Mouse (Mus musculus) frontal cortex, adult 2 months (tissue): ENCODE data around the gene Inpp4b. TPM values are rescaled to one million over a fixed set of nuclear protein-coding genes. Genes with fewer than 3 reads are reported as not detected.

ENCODE experiments used
- DNase-seq, 2 experiments: peaks; one replicate each; pipeline ENCODE4 v3.0.0; 2022; ENCODE audit warnings: low spot score in 1 of 2; ENCODE audit errors: extremely low spot score in 1 of 2
- polyA plus RNA-seq: library from polyadenylated mRNA; depleted of rRNA; stranded (reverse); fragments of >200 nt; gene quantifications from 2 replicates; pipeline ENCODE4 v1.2.3, GENCODE M21; 2012

Gene Inpp4b
- polyA plus RNA-seq, 1 experiment: 6.9 TPM

DNA sequence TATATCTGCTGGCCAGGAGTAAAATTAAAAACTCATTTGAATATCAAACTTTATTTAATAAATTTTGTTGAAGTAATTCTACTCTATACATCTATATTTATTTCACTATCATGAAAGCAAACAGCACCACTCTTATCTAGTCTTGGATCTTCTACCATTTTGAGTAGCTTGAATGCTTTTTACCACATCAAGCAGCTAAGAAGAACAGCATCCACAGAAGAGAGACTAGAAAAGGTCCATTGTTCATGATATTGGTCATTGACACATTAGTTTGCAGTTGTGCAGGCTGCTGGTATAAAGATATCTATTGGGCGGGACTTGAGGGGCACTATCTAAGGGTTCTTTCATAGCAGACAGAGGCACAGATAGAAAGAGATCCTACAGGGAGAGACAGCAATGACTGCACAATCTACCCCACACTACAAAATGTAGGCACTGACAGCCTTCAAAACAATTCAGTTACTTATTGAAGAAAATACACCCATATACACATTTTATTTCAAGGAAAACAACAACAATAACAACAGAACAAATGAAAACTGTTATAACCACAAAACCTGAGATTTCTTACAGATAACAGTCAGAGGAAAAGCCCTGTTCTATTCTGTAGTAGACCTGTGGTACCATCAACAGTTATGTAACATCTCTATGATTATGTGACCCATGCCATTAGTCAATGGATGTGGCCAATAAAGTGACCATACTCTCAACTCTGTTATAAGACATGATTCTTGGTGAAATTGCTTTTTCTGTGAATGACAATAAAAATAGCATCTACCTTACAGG is 230.2 kb downstream of the Inpp4b start:
- DNase-seq: no peak

- no peak for DNase-seq
Measured at GRCm38 (mm10) chr8:81575268-81575917, 233.0 kb downstream of the Inpp4b start.

DNA sequence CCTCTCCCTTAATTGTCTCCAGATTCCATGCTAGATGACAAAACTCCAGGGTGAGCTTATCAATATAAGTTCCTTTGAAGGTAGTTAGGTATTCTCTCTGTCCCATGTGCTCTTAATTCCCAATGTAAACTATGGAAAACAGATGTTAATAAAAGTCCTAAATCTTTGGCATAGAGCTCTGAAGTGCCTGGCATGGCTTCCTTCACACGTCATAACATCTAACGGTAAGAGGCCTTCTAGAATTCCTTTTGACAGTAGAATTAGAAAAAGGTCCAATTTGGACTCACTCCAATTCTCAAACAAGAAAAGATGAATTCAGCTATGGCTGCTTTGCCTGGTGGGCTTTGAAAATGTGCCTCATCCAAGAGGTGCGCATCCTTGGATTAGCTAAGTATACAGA is 236.6 kb downstream of the Inpp4b start:
- DNase-seq: no peak

GRCm38 (mm10) chr8:81581817-81582437 is 239.6 kb downstream of the Inpp4b start:
- DNase-seq: no peak

GRCm38 (mm10) chr8:81582906-81583305 is 240.6 kb downstream of the Inpp4b start:
- DNase-seq: no peak

DNA sequence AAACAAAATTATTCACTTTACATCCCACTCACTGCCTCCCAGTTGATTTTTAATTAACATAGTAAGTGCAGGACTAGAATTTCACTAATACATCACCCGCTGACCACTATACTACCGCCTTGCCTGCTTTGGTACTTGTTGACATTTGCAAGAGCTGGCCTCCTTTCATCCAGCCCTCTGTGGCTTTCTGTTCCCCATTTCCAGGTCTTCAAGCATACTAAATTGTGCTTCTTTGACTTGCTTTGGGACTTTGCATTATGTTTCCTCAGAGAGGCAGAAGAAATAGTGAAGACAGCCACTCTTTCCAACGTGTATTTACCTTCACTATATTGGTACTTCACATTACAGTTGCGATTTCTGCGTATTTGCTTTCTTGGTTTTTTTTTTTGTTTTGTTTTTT is 244.4 kb downstream of the Inpp4b start:
- DNase-seq: no peak

GRCm38 (mm10) chr8:81594134-81594714 is 251.9 kb downstream of the Inpp4b start:
- no peak for DNase-seq

GRCm38 (mm10) chr8:81599209-81599608 is 256.9 kb downstream of the Inpp4b start:
- no peak for DNase-seq

DNA sequence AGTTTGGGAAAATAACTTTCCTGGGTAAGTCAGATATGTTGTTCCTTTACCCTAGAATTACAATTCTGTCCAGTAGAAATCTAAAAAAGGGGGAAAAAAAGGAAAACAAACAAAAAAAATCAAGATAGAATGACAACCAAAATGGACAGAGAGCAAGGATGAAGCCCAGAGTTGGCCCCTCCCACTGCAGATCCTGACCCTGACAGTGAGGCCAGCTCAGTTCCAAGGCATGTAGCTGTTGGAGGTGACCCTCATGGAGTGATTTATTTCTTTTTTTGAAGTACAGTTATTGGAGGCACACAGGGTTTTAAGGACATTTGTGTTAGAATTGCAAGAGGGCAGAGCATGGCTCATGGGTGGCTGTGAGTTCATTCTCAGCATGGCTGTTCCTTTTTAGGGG is 258.8 kb downstream of the Inpp4b start:
- no peak for DNase-seq

DNA sequence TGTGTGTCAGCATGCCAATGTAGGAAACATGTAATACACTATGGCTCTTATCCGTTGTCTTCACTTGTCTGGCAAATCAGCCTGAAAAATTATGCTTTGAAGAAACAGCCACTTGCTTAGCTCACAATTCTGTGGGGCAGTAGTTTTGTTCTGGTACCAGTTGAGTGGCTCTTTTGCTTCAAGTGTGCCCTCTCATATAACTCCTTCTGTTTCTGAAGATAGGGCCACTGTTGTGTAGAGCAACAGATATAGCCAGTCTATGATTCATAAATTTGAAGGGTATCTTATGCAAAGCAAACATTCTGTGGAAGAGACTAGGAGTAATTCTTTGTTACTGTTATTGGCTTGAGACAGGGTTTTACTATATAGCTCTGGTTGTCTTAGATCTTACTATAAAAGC is 265.7 kb downstream of the Inpp4b start:
- no peak for DNase-seq

DNA sequence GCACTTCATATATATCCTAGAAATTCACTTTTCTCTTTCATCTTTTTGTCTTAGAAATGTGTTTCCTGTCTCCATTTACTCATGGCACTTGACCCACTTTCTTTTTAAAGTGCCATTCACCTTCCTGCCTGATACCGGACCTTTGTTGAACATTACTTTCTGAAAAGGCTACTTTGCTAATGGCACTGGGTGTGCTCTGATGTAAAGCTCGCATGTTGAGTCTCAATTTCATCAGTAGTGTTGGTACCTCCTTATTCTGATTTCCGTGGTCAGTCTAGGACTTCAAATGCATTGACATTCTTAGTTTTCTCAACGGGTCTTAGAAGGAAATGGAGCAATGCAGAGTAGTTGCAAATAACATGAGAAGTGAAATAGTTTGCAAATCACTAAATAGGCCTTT is 266.7 kb downstream of the Inpp4b start:
- no peak for DNase-seq

DNA sequence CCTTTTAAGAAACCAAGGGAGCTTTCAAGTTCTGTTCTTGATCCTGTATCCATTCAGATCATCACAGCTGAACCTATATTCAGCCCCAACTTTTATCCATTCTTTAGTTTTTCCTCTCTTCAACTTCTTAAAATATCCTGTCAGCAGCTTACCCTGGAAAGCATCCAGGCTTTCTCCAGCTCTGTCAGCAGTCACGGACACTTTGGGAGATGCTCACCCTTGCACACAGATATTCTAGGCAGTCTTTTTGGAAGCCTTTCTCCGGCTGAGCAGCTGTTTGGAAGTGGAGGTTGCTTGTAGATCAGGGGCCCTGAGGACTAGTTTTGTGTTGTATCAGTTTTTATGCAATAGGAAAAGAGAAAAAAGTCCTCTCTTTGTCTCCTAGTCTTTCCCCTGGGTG is 270.3 kb downstream of the Inpp4b start:
- peak in 1 of 2 experiments; percentile 31 for DNase-seq

DNA sequence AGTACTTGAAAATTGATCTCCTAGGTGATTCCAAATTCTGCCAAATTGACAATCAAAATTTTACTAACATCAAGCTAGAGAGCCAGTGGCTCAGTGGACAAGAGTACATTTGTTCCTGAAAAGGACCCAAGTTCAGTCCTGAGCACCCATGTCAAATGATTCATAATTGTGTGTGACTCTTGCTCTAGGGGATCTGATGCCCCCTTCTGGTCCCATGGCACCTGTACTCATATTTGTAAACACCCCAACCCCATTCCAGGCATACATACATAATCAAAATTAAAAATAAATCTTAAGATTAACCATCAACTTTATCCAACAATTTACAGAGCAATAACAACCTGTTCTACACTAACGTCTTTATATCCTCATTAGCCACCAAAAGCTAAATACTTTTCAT is 271.8 kb downstream of the Inpp4b start:
- DNase-seq: no peak

DNA sequence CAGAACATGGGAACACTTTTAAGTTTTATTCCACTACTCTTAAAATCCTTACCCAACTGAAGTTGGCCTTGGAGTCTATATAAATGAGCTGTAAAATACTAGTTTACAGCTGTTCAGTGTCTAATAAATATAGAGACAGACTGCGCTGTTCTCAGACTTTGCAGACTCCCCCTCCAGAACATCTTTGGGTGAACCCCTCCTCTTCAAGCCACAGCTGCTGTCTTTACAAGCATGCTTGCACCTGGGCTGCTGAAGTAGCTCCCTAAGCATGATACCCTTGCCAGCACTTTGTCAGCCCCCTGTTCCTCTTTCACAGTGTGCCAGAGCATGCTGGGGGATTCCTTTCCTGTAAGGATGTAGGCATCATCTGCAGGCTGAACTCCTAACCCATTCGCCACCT is 272.2 kb downstream of the Inpp4b start:
- DNase-seq: no peak

- no peak for DNase-seq
Measured at GRCm38 (mm10) chr8:81615552-81615951, 273.2 kb downstream of the Inpp4b start.

DNA sequence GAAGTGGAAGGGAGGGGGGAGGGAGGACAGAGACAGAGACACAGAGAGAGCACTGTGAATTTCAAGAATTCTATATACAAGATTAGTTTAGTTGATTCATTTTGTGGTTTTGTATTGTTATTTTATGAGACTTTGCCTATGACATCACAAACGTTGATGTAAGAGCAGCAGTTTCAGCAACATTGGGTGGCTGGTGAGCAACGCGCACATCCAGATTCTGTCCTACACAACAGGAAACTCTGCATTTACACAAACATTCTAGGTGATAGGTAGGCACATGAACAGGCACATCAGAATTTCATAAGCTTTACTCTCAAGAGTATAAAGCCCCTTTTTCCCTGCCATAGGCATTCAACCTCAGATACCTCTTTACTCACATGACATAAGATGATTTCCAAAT is 276.6 kb downstream of the Inpp4b start:
- DNase-seq: no peak

GRCm38 (mm10) chr8:81635015-81635414 is 292.7 kb downstream of the Inpp4b start:
- no peak for DNase-seq

- DNase-seq: no peak
Measured at GRCm38 (mm10) chr8:81635912-81636583, 293.7 kb downstream of the Inpp4b start.

DNA sequence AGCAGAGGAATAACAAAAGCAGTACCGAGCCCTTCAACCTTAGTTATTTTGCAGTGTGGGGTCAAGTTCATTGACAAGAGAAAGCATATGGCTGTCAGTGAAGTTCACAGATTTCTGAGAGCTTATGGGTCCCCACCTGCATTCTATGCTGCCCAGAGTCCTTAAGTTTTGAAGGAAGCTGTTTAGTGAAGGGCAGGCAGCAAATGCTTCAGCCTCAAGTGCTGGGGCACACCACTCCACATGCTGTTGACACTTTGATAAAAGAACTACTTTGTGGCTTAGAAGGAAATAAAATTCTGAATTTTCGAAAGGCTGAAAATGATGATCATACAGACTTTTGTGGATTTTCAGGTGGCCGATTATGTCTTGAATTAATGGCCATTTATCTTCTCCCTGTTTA is 296.1 kb downstream of the Inpp4b start:
- DNase-seq: no peak

DNA sequence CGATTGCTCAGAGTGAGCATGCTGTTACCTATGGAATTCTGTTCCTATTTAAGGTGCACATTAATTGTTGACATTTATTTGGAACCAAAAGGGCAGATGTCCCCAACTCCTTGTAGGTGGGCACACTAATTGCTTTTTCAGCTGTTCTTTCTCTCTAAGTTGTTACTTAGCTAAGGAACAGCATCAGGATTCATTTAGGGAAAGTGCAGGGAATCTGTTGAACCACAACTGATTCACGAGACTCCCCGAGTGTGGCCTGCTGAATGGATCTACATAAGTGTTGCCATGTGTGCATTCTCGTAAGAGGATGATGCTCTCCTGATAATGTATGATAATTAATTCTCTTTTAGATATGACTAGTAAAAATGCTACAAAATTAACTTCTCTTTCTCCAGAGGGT is 297.5 kb downstream of the Inpp4b start:
- DNase-seq: no peak

- DNase-seq: no peak
Measured at GRCm38 (mm10) chr8:81643030-81643429, 300.7 kb downstream of the Inpp4b start.
